Mouse (Mus musculus) frontal cortex, postnatal 25 days (tissue): ENCODE data around the gene 1700003E16Rik.

Experiments
- DNase-seq, 2 experiments: peaks; one replicate each; pipeline ENCODE4 v3.0.0; 2022; ENCODE audit warnings: low spot score in 2 of 2

The 1700003E16Rik gene

DNA sequence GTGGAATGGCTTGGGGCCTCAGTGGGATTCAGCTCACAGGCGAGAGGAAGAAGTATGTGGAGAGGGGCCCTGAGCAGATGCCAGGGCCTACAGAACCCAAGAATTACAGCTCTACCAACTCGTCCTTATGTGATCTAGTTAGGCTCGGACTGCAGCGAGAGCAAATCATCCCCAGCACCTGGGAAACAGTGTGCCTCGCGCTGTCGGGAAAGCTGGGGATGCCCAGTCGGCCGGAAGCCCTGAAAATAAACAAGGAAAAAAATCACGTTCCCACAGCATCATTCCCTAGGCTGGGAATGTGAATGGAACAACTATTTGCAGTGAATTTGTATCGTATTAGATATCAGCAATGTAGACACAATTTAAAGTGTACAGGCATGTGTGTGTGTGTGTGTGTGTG, 50.1 kb downstream of the 1700003E16Rik start:
- DNase-seq, result no peak

DNA sequence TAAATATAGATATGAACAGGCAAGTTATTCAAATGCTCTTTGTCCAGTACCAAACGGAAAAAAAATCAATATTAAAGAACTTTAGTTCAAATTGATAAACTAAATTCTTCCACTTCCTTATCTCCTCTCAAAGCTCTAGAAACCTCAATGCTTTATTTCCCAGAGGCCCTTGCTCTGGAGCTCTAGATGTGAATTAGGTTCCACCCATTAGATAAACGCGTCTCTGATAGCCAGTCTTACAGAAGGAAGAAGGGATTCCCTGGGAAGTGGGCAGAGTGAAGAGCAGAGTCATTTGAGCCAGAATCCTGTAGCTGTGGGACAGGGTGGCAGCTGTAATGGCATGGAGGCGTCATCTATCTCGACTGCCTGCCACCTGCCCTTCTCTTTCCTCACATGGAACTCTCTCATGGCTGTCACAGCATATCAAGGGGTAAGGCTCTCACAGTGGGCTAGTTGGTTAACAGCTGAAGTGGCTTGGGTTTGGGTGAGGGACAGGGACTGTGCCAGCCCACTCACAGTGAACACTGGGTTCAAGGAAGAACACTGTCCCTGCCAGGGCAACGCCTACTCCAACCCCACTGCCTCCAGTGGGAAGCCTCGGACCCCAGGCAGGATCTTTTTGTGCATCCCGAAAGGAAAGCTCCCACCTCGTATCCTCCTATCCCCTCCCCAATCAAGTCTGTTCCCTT, 51.3 kb downstream of the 1700003E16Rik start:
- DNase-seq, result no peak

DNA sequence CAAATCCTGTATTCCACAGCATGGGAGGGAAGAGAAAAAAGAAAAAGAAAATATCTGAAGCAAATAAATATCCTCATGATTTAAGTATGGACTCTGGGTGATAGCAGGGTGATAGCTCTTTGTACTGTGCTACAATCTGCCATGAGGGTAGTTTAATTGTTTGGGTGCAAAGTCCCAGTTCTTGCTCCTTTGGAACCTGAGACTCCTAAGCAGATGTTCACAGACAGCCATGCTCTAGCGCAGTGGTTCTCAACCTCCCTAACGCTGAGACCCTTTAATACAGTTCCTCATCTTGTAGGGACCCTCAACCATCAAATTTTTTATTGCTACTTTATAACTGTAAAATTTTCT, 51.8 kb downstream of the 1700003E16Rik start:
- no peak for DNase-seq

DNA sequence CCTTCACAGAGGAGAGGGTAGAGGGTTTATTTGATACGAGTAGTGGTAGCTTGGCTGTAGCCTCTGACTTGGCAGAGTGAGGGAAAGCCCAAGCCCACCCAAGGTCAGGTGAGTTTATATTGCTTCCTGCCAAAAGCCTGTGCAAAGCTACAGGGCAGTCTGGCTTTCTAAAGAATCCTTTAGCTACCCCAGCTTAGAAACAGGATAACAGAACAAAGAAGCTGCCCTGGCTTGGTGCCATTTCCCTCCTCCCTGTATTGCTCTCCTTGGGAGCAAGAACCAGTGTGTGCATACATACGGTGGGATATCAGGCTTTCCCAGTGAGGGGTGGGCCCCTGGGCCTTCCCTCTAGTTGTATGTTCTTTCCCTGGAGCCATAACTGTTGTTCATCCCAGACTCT, 54.3 kb downstream of the 1700003E16Rik start:
- DNase-seq, result no peak

DNA sequence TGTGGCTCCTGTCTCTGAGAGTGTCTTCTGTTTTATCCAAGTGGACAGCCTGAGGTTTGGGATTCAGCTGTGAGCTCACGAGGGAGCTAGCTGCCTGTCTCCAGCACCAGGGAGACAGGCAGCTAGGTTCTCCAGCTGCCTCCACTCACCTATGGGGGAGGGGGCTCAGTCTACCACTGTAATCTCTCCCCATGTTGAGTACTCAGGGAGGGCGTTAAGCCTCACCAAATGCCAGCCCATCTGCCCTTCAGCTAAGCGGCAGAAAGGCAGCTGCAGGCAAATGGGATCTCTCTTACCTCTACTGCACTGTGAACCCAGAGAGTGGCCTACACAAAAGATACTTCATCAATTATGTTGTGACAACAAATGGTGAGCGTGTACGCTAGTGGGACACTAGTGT, 55.3 kb downstream of the 1700003E16Rik start:
- no peak for DNase-seq
